Mouse (Mus musculus): ENCODE measurements at regions not wholly inside any gene's neighbourhood (a gene's known extent, or its start where the extent isn't known, plus 50 kb on each side); places are given as distances from the start of the nearest gene placed in this dataset.

GRCm38 (mm10) chr12:57926886-57927285 lies 284.7 kb upstream of the Sstr1 start:
- Histone ChIP-seq H3K79me2 (replicated peaks; ENCODE audit: control insufficient read depth, extremely low read depth, insufficient read depth, poor library complexity, severe bottlenecking) (no peaks in the 10 kb centered on the region), H3K4me3 (replicated peaks in 1 of 3; ENCODE audit: low read depth in 2 of 3, low read length in 2 of 3, poor library complexity in 1 of 3) (no peak overlapping the region), H3K4me1 (ENCODE audit: control insufficient read depth in 1 of 2, insufficient read depth in 2 of 2) (0 out of 4 replicates have a peak, but pooled peaks cover 0 to 3% of the 10 kb centered on the region in 2 experiments), H3K27me3 (replicated peaks) (no peaks in the 10 kb centered on the region), H3K36me3 (replicated peaks in 1 of 2; ENCODE audit: control insufficient read depth in 1 of 2, insufficient read depth in 1 of 2, low read length in 1 of 2) (no peaks in the 10 kb centered on the region), H3K9me3 (replicated peaks; ENCODE audit: low read length) (no peaks in the 10 kb centered on the region), H3K9ac (ENCODE audit: insufficient read depth, low read depth) (no peak overlapping the region), H3K4me2 (ENCODE audit: insufficient read depth, low read depth, poor library complexity, severe bottlenecking) (no peak overlapping the region), H3K27ac (ENCODE audit: insufficient read depth, low read depth) (no peak overlapping the region)
- TF ChIP-seq USF1 (IDR thresholded peaks at IDR 0.05; ENCODE audit: low read depth, low read length) (no peak), TCF12 (IDR thresholded peaks at IDR 0.05; ENCODE audit: low read depth, low read length) (no peak), BHLHE40 (IDR thresholded peaks at IDR 0.05; ENCODE audit: low read depth, low read length) (no peak), PAX5 (IDR thresholded peaks at IDR 0.05; ENCODE audit: low read length) (no peak), JUND (conservative IDR thresholded peaks at IDR 0.05; ENCODE audit: low read depth, low read length) (no peak), GABPA (IDR thresholded peaks at IDR 0.05; ENCODE audit: insufficient replicate concordance, low read depth, low read length) (no peak), ZKSCAN1 (IDR thresholded peaks at IDR 0.05; ENCODE audit: borderline replicate concordance, low read depth, low read length) (no peak), SMC3 (IDR thresholded peaks at IDR 0.05; ENCODE audit: low read depth, low read length) (no peak), MEF2A (IDR thresholded peaks at IDR 0.05; ENCODE audit: borderline replicate concordance, low read depth, low read length) (no peak), UBTF (IDR thresholded peaks at IDR 0.05; ENCODE audit: low read depth, low read length) (no peak), CTCF (conservative IDR thresholded peaks at IDR 0.05 in 1 of 2, IDR thresholded peaks at IDR 0.05 in 1 of 2; ENCODE audit: low read depth in 2 of 2, low read length in 2 of 2) (no peak), MAZ (IDR thresholded peaks at IDR 0.05; ENCODE audit: low read depth, low read length) (no peak), NELFE (IDR thresholded peaks at IDR 0.05; ENCODE audit: low read depth, low read length) (no peak), ZMIZ1 (IDR thresholded peaks at IDR 0.05; ENCODE audit: low read depth, low read length) (no peak), USF2 (conservative IDR thresholded peaks at IDR 0.05; ENCODE audit: low read depth, low read length) (no peak), E2F4 (IDR thresholded peaks at IDR 0.05; ENCODE audit: insufficient replicate concordance, low read depth, low read length) (no peak), RCOR1 (conservative IDR thresholded peaks at IDR 0.05; ENCODE audit: low read depth, low read length) (no peak), TBP (conservative IDR thresholded peaks at IDR 0.05; ENCODE audit: low read depth, low read length) (no peak)
- no peak for DNase-seq (ENCODE audit: extremely low read depth)
- dilution Hi-C loops (cut with MboI; ENCODE audit: extremely low pct_ligation_motif_present, extremely low pct_unique_long_range_greater_than_20kb, low sequenced_read_pairs) (no loop called here), in situ Hi-C loops (cut with MboI; ENCODE audit: low pct_ligation_motif_present, low pct_unique_long_range_greater_than_20kb, low sequenced_read_pairs) (no loop called here)

GRCm38 (mm10) chr12:57928030-57928429 lies 283.5 kb upstream of the Sstr1 start:
- TF ChIP-seq POLR2AphosphoS2 (IDR thresholded peaks at IDR 0.05; ENCODE audit: low read depth, low read length) (no peak), MAX (IDR thresholded peaks at IDR 0.05; ENCODE audit: low read length) (no peak), KAT2A (IDR thresholded peaks at IDR 0.05; ENCODE audit: insufficient replicate concordance, low read length) (no peak), JUND (conservative IDR thresholded peaks at IDR 0.05; ENCODE audit: low read depth, low read length) (no peak), RAD21 (IDR thresholded peaks at IDR 0.05; ENCODE audit: low read depth, low read length) (no peak), UBTF (IDR thresholded peaks at IDR 0.05; ENCODE audit: low read depth, low read length) (no peak), JUN (IDR thresholded peaks at IDR 0.05; ENCODE audit: insufficient read depth, low read depth, low read length) (no peak), CHD1 (IDR thresholded peaks at IDR 0.05; ENCODE audit: low read depth, low read length) (no peak), USF1 (IDR thresholded peaks at IDR 0.05; ENCODE audit: low read depth, low read length) (no peak), RCOR1 (conservative IDR thresholded peaks at IDR 0.05; ENCODE audit: low read depth, low read length) (no peak), GABPA (IDR thresholded peaks at IDR 0.05; ENCODE audit: insufficient replicate concordance, low read depth, low read length) (no peak), PAX5 (IDR thresholded peaks at IDR 0.05; ENCODE audit: low read length) (no peak), MAZ (IDR thresholded peaks at IDR 0.05; ENCODE audit: low read depth, low read length) (no peak), EP300 (IDR thresholded peaks at IDR 0.05; ENCODE audit: low read length) (no peak), USF2 (conservative IDR thresholded peaks at IDR 0.05; ENCODE audit: low read depth, low read length) (no peak), CTCF (conservative IDR thresholded peaks at IDR 0.05 in 1 of 2, IDR thresholded peaks at IDR 0.05 in 1 of 2; ENCODE audit: low read depth in 2 of 2, low read length in 2 of 2) (no peak)
- dilution Hi-C loops (cut with MboI; ENCODE audit: extremely low pct_ligation_motif_present, extremely low pct_unique_long_range_greater_than_20kb, low sequenced_read_pairs) (no loop called here), in situ Hi-C loops (cut with MboI; ENCODE audit: low pct_ligation_motif_present, low pct_unique_long_range_greater_than_20kb, low sequenced_read_pairs) (no loop called here)
- Histone ChIP-seq H3K9ac (ENCODE audit: insufficient read depth, low read depth) (no peak overlapping the region), H3K27ac (ENCODE audit: insufficient read depth, low read depth) (no peak overlapping the region), H3K27me3 (replicated peaks) (no peaks in the 10 kb centered on the region), H3K4me3 (replicated peaks in 1 of 3; ENCODE audit: low read depth in 2 of 3, low read length in 2 of 3, poor library complexity in 1 of 3) (no peak overlapping the region), H3K36me3 (replicated peaks in 1 of 2; ENCODE audit: control insufficient read depth in 1 of 2, insufficient read depth in 1 of 2, low read length in 1 of 2) (no peaks in the 10 kb centered on the region), H3K4me1 (ENCODE audit: control insufficient read depth in 1 of 2, insufficient read depth in 2 of 2) (peaks cover 0 to under 1% of the 10 kb centered on the region in 2 experiments; a peak in 2 of 4 replicates), H3K9me3 (replicated peaks; ENCODE audit: low read length) (no peaks in the 10 kb centered on the region), H3K79me2 (replicated peaks; ENCODE audit: control insufficient read depth, extremely low read depth, insufficient read depth, poor library complexity, severe bottlenecking) (no peaks in the 10 kb centered on the region), H3K4me2 (ENCODE audit: insufficient read depth, low read depth, poor library complexity, severe bottlenecking) (no peak overlapping the region)
- no peak for DNase-seq (ENCODE audit: extremely low read depth)
